Mouse (Mus musculus) cerebellum, adult 2 months (tissue): ENCODE results near the gene Clgn.

Source experiments
- CTCF ChIP-seq: fragments of 200-500 bp; IDR thresholded peaks from 2 replicates; pipeline ENCODE4 v1.5.1; 2011; ENCODE audit warnings: low read depth, mild to moderate bottlenecking, control low read depth, low read length, moderate library complexity, borderline replicate concordance; ENCODE audit not compliant: insufficient read depth
- POLR2A ChIP-seq: fragments of 200-500 bp; IDR thresholded peaks from 2 replicates; pipeline ENCODE4 v1.6.1; 2011; ENCODE audit warnings: low read length, control low read depth, borderline replicate concordance; ENCODE audit not compliant: insufficient read depth

- TF ChIP-seq CTCF (no peak), POLR2A (no peak)
Measured at GRCm38 (mm10) chr8:83382850-83383249, 6.8 kb upstream of the Clgn start.
